12 mouse cellular contexts compared by ENCODE assay signal in the genomic region with DNA sequence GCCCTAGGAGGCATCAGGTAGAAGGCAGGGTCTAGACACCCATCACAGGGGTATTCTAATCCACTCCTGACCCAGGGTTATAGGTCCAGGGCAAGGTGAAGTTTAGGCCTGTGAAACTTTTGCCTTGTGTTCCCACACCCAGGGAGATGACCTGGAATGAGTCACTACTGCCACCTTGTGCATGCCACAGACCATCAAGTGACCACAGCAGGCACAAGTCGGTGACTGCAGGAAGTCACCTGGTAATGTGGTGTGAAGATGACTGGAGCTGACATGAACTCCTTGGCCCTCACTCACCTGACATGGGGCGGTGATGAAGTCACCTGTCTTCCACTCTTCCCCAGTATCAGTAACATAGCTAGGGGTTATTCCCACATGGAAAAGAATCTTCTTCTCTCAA. TPM values are rescaled to one million over a fixed set of nuclear protein-coding genes. Genes with fewer than 3 reads are reported as not detected.
DNase-seq lines count a peak whose midpoint lies in the region; ATAC-seq and TF ChIP-seq lines count a peak whose summit lies in the region.
"Had no signal": no experiment of that assay in that cellular context is flagged by ENCODE, and none has a peak within 500 bp of the region (broad histone marks: within the 10 kb centered on the region; RNA-seq: fewer than 3 reads in every experiment).

No protein-coding gene starts in this region.

- no peak for ATAC-seq in CD4-positive, CD25-positive, alpha-beta regulatory T cell, adult 4 months
- ATAC-seq in activated CD4-positive, CD25-positive, alpha-beta regulatory T cell, adult 4 months, result peak; percentile 13
- no peak for ATAC-seq in embryonic facial prominence, embryonic 12.5 days (ENCODE audit: insufficient number of reproducible peaks, insufficient read depth, low FRiP score, low TSS enrichment)
- ATAC-seq: midbrain, embryonic 16.5 days; Patski had no signal

- no peaks in the 10 kb centered on the region for H3K27me3 ChIP-seq in kidney, adult 2 months (replicated peaks; ENCODE audit: control insufficient read depth, insufficient read depth, low read length)
- no peaks in the 10 kb centered on the region for H3K27me3 ChIP-seq in embryonic facial prominence, embryonic 12.5 days
- H3K27me3 ChIP-seq: hindbrain, embryonic 15.5 days; limb, embryonic 12.5 days; Patski had no signal

- H3K9me3 ChIP-seq in embryonic facial prominence, embryonic 12.5 days, result no peaks in the 10 kb centered on the region
- H3K9me3 ChIP-seq: hindbrain, embryonic 15.5 days; limb, embryonic 12.5 days had no signal

- no peak overlapping the region for H3K4me3 ChIP-seq in kidney, adult 2 months (ENCODE audit: insufficient read depth, low read depth, low read length)
- no peak overlapping the region for H3K4me3 ChIP-seq in embryonic facial prominence, embryonic 12.5 days
- H3K4me3 ChIP-seq: hindbrain, embryonic 15.5 days; limb, embryonic 12.5 days had no signal

- no peaks in the 10 kb centered on the region; the same call in 1 of the 2 replicates for H3K4me1 ChIP-seq in kidney, adult 2 months (ENCODE audit: control insufficient read depth, insufficient read depth, low read length)
- peaks cover 47% of the 10 kb centered on the region for H3K4me1 ChIP-seq in embryonic facial prominence, embryonic 12.5 days

- WGBS in kidney, adult 2 months, result 58% methylated on average over 2 of the region's 2 CpGs
- 64% methylated on average over 2 of the region's 2 CpGs for WGBS in embryonic facial prominence, embryonic 12.5 days

- peak; percentile 63 for TF ChIP-seq CTCF in kidney, adult 2 months (conservative IDR thresholded peaks at IDR 0.05; ENCODE audit: insufficient read depth, insufficient read length, low read depth, low read length)

- no peak overlapping the region for H3K9ac ChIP-seq in embryonic facial prominence, embryonic 12.5 days
- H3K9ac ChIP-seq: hindbrain, embryonic 15.5 days; limb, embryonic 12.5 days had no signal

- DNase-seq in CD4-positive, CD25-positive, alpha-beta regulatory T cell, adult 2 months (ENCODE audit: low read depth, low spot score), result peak; percentile 24
- peak; percentile 22 for DNase-seq in kidney, adult 2 months
- no peak for DNase-seq in kidney, adult 9 months
- no peak for DNase-seq in adrenal gland, postnatal 25 days
- DNase-seq in left cerebral cortex, adult 8-10 months (ENCODE audit: low spot score in 2 of 2), result no peak

- no peak overlapping the region for H3K4me2 ChIP-seq in embryonic facial prominence, embryonic 12.5 days (replicated peaks)
- H3K4me2 ChIP-seq: hindbrain, embryonic 15.5 days; limb, embryonic 12.5 days had no signal

- no peak overlapping the region for H3K27ac ChIP-seq in kidney, adult 2 months (ENCODE audit: insufficient read depth, low read depth, low read length)
- H3K27ac ChIP-seq in embryonic facial prominence, embryonic 12.5 days, result peak overlapping the region; percentile 94; the same call in 1 of the 2 replicates
- H3K27ac ChIP-seq: hindbrain, embryonic 15.5 days had no signal

- no peaks in the 10 kb centered on the region for H3K36me3 ChIP-seq in kidney, adult 2 months (ENCODE audit: control insufficient read depth, insufficient read depth, low read length)
- H3K36me3 ChIP-seq in embryonic facial prominence, embryonic 12.5 days, result no peaks in the 10 kb centered on the region
- H3K36me3 ChIP-seq: hindbrain, embryonic 15.5 days; limb, embryonic 12.5 days had no signal

- no peak for TF ChIP-seq POLR2A in kidney, adult 2 months (IDR thresholded peaks at IDR 0.05; ENCODE audit: low read depth, low read length)

RNA-seq across cellular contexts. Expression of a gene that starts 2.5 kb away (rescaled TPM):
- polyA plus RNA-seq in CD4-positive, CD25-positive, alpha-beta regulatory T cell, adult 4 months (2017; shearing (Covaris generic)), result 1 to 10 TPM; 3.3 to 4.9 TPM
- 9.3 and 13.1 TPM in 2 replicates for polyA plus RNA-seq in kidney, adult 2 months (2012; rRNA removed)
- 1 to 10 TPM; 1.8 to 2.7 TPM for polyA plus RNA-seq in activated CD4-positive, CD25-positive, alpha-beta regulatory T cell, adult 4 months (2017; shearing (Covaris generic))
- polyA plus RNA-seq in embryonic facial prominence, embryonic 12.5 days (2016; fragmentation: Nextera tagmentation; extraction: Ambion mirVana), result 82.6 and 91.1 TPM in 2 replicates
- total RNA-seq in adrenal gland, postnatal 25 days (2021), result 17.5 and 17.7 TPM in 2 replicates
- 10 to 100 TPM; 58.9 to 66.8 (median 60.5) TPM for total RNA-seq in left cerebral cortex, adult 8-10 months (2022)

RNA-seq across cellular contexts. Expression of a gene that starts 18.5 kb away (rescaled TPM):
- polyA plus RNA-seq in CD4-positive, CD25-positive, alpha-beta regulatory T cell, adult 4 months (2017; shearing (Covaris generic)), result not detected
- 0.02 and 0.12 TPM in 2 replicates for polyA plus RNA-seq in kidney, adult 2 months (2012; rRNA removed)
- not detected for polyA plus RNA-seq in activated CD4-positive, CD25-positive, alpha-beta regulatory T cell, adult 4 months (2017; shearing (Covaris generic))
- polyA plus RNA-seq in embryonic facial prominence, embryonic 12.5 days (2016; fragmentation: Nextera tagmentation; extraction: Ambion mirVana), result 0.08 and 0.18 TPM in 2 replicates
- 0.62 and 1.5 TPM in 2 replicates for total RNA-seq in adrenal gland, postnatal 25 days (2021)
- 1 to 10 TPM; 6.0 to 6.7 (median 6.4) TPM for total RNA-seq in left cerebral cortex, adult 8-10 months (2022)
- polyA plus RNA-seq: limb, embryonic 12.5 days had no signal

RNA-seq across cellular contexts. Expression of a gene that starts 39.1 kb away (rescaled TPM):
- polyA plus RNA-seq in CD4-positive, CD25-positive, alpha-beta regulatory T cell, adult 4 months (2017; shearing (Covaris generic)), result 1 to 10 TPM; 6.4 to 7.1 TPM
- polyA plus RNA-seq in kidney, adult 2 months (2012; rRNA removed), result 26.9 and 28.8 TPM in 2 replicates
- 1 to 10 TPM; 6.5 to 7.4 TPM for polyA plus RNA-seq in activated CD4-positive, CD25-positive, alpha-beta regulatory T cell, adult 4 months (2017; shearing (Covaris generic))
- 31.8 and 33.1 TPM in 2 replicates for polyA plus RNA-seq in embryonic facial prominence, embryonic 12.5 days (2016; fragmentation: Nextera tagmentation; extraction: Ambion mirVana)
- total RNA-seq in adrenal gland, postnatal 25 days (2021), result 20.5 and 21.1 TPM in 2 replicates
- total RNA-seq in left cerebral cortex, adult 8-10 months (2022), result 10 to 100 TPM; 24.5 to 27.8 (median 26.1) TPM

RNA-seq across cellular contexts. Expression of a gene that starts 47.9 kb away (rescaled TPM):
- under 1 TPM; 0.65 to 0.85 TPM for polyA plus RNA-seq in CD4-positive, CD25-positive, alpha-beta regulatory T cell, adult 4 months (2017; shearing (Covaris generic))
- 2.1 and 2.5 TPM in 2 replicates for polyA plus RNA-seq in kidney, adult 2 months (2012; rRNA removed)
- polyA plus RNA-seq in activated CD4-positive, CD25-positive, alpha-beta regulatory T cell, adult 4 months (2017; shearing (Covaris generic)), result 1 to 10 TPM; 1.5 to 2.3 TPM
- 0.87 and 0.97 TPM in 2 replicates for polyA plus RNA-seq in embryonic facial prominence, embryonic 12.5 days (2016; fragmentation: Nextera tagmentation; extraction: Ambion mirVana)
- 0.97 TPM in 1 of 2 replicates, not detected in the other for total RNA-seq in adrenal gland, postnatal 25 days (2021)
- total RNA-seq in left cerebral cortex, adult 8-10 months (2022), result 1 to 10 TPM; 1.6 to 3.9 (median 3.0) TPM

Comparison
In these comparisons a context has a peak if more than half of its experiments do, and no peak if none do; other contexts are left out.
1. DNase-seq: peak in CD4-positive, CD25-positive, alpha-beta regulatory T cell, adult 2 months (single experiment) and kidney, adult 2 months (single experiment); none in kidney, adult 9 months (single experiment), adrenal gland, postnatal 25 days (single experiment) and left cerebral cortex, adult 8-10 months (0 of 2).